Mouse (Mus musculus) A20 (cell line): Measurements from ENCODE around the gene Olfr1085.
"Not testable (repeated sequence)": the region's sequence is repeated elsewhere in the genome, so short reads cannot be mapped to it uniquely, and the experiment has no call there.

ENCODE experiments used
- DNase-seq: peaks from one replicate; pipeline ENCODE4 v3.0.0-alpha.2; 2011; ENCODE audit warnings: low read depth, low spot score

Gene Olfr1085

GRCm38 (mm10) chr2:86661919-86662318 lies at the start of gene Olfr1085:
TSS of gene Olfr1085 (minus strand) at chr2:86662019.
- no peak for DNase-seq

- DNase-seq, result no peak
Observed at GRCm38 (mm10) chr2:86698295-86698694, 36.5 kb upstream of the Olfr1085 start, which contains the start of gene Olfr1087. TSS of gene Olfr1087 (minus strand) at chr2:86698395.

- DNase-seq, result no peak
Observed at GRCm38 (mm10) chr2:86679992-86680391, 18.2 kb upstream of the Olfr1085 start, which contains the start of gene Olfr1086. TSS of gene Olfr1086 (minus strand) at chr2:86680092.

GRCm38 (mm10) chr2:86639625-86640024 lies 22.2 kb downstream of the Olfr1085 start, which contains the start of gene Olfr1084:
TSS of gene Olfr1084 (minus strand) at chr2:86639725.
- DNase-seq, result not testable (repeated sequence)
